Mouse (Mus musculus) 3T3-L1 (cell line): Measurements from ENCODE around the gene Scn9a.

Experiments used
- DNase-seq: peaks from one replicate; pipeline ENCODE4 v3.0.0-alpha.2; 2015; ENCODE audit warnings: low read depth, low spot score

The Scn9a gene

GRCm38 (mm10) chr2:66634580-66635359, at the start of gene Scn9a:
Gene Scn9a, minus strand, starts transcription at chr2:66634962.
- no peak for DNase-seq

- DNase-seq = no peak
Observed at GRCm38 (mm10) chr2:66661988-66662387, 27.2 kb upstream of the Scn9a start.

DNA sequence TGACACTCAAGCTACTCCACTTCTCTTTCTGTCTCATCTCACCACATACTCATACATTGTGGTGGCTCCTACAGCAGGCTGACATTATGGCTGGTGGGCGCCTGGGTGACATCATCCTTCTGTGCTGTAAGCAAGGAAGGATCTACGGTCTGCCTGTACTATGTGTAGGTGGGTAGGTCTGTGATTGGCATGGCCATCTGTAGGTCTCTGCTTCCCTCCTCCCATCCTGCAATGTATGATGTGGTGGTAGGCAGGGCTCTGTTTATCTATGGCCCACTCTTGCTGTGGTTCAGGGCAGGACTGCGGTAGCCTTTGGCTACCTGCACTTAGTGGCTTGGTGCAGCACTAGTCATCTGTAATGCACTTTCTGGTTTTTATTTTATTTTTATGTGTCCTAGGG, 21.7 kb upstream of the Scn9a start:
- no peak for DNase-seq

DNA sequence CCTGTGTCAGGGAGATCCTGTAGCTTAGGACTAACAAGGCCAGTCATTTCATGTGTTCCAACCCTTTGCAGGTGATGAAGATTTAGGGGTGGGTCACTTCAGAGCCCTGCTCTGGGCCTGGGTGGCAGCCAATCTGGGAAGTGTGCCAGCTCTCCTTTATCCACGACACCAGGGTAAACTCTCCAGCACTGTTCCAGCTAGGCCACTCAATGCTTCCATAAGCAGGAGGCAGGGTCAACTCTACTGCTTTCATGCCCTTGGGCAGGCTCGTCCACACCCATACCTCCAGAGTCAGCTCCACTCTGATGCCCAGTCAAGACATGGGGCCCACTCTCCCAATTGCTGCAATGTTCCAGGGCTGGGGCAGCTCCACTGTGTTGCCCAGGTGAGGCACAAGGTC, 20.7 kb upstream of the Scn9a start:
- DNase-seq = no peak

DNA sequence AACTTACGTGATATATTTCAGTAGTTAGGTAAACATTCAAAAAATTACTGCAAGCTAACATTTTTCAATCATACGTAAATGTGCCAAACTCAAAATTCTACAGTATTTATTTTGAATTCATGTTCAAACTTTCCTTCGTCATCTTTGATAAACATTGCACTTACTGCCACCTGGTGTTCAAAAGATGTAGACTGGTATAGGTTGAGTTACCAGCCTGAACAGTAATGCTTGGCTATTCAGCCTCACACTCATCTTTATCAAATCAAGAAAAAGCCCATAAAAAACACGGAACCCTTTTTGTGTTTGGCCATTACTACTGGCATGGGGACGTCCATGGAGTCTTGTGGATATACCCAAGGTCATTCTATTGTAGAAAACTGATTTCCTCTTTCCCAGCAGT, 9.6 kb upstream of the Scn9a start:
- peak; percentile 89 for DNase-seq

GRCm38 (mm10) chr2:66632728-66633127, 2.0 kb downstream of the Scn9a start:
- DNase-seq = no peak

DNA sequence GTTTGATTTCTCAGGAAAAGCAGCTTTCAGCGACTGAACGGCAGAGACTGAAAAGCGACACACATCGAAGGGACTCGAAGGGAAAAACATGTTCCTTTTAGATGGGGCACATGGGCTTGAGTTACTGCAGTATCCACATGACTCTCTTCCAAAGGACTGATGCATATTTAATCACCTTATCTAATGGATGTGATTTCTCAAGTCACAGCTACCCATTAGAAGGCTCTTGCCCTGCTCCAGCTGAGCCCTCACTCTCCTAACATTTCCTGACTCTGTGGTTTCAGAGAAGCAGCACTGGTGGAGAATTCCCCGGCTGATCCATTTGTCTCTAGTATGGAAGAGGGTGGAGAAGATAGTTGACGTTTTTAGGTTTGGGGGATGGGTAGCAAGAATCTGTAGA, 23.7 kb downstream of the Scn9a start:
- no peak for DNase-seq

DNA sequence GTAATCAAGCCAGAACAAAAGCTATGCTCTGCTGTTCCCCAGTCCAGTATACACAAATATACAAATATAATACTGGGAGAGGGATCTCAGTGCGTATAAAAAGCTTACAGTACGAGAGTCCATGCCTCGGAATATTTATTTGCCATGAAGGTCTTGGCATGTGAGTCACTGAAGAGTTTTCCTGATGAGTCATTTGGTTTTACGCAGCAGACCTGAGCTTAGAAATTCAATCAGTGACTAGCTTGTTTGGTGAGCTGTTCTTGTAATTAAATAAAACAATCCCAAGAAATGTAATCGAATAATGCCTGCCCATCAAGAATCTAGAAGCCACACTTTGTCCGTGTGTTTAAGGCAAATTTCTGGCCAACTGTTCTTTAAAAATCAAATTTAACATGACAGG, 37.4 kb downstream of the Scn9a start:
- DNase-seq = peak; percentile 91

GRCm38 (mm10) chr2:66596145-66596544, 38.6 kb downstream of the Scn9a start:
- DNase-seq = no peak

- DNase-seq = no peak
Observed at GRCm38 (mm10) chr2:66590151-66590550, 44.6 kb downstream of the Scn9a start.

- DNase-seq = no peak
Observed at GRCm38 (mm10) chr2:66580026-66580808, 54.5 kb downstream of the Scn9a start.

DNA sequence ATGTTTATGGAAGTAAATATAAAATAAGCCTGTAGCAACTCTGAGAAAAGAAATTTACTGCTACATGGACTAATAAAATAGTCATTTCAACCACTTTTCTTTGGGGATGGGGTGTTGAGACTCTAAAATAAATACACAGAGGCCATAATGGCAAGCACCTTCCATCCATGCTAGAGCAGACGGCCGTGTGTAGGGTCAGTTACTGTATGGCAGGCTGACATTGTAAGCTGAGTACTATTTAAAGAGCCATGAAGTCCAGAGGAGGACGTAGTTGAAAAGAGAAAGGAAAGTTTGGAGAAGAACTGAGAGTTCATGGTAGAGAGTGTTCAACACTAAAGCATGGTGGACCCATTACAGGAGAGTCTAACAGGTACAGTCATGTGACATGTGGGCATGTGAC, 86.5 kb downstream of the Scn9a start:
- no peak for DNase-seq

- peak; percentile 58 for DNase-seq
Observed at GRCm38 (mm10) chr2:66519966-66520365, 114.8 kb downstream of the Scn9a start.

- no peak for DNase-seq
Observed at GRCm38 (mm10) chr2:66511424-66511823, 123.3 kb downstream of the Scn9a start.

DNA sequence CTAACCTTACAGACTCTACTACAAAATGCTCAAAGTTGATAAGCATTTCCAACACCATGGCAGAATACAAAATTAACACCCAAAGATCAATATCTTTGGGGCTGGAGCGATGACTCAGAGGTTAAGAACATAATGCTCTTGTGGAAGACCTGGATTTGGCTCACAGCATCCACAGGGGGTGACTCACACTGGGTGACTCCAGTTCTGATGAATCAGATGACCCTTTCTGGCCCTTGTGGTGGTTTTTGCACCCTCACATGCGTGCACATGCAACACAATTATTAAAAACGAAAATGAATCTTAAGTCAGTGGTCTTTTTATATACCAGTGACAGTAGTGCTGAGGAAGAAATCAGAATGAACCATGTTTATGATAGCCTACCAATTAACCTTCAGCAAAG, 126.7 kb downstream of the Scn9a start:
- peak; percentile 97 for DNase-seq

DNA sequence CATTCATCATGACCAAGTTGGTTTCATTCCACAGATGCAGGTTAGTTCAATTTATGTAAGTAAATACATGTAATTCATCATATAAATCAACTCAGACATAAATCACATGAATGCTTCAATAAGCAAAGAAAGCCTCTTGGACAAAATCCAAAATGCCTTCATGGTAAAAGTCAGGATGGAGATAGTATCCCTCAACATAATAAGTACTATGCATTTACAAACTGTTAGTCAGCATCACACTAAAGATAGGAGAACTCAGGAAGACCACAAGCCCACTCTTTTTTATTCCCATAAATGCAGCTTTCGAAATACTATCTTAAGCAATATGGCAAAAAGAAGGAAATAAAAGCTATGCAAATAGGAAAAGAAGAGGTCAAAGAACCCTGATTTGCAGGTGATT, 127.1 kb downstream of the Scn9a start:
- DNase-seq = peak; percentile 64

DNA sequence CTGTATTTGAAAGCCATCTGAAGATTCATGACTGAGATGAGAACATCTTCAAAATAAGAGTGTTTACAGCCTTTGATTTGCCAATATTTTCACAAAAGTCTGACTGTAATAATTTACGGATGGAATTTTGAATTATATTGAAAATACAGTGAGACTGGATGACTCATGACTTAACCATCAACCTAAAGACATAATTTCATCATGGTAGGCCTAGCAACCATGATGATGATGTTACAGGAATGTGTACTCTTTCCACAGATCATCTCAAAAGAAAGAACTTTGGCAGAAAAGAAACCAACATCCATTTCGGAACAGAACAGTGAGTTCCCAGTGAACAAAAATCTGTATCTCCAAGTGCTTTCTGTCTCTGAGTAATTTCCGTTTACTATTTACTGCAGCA, 132.6 kb downstream of the Scn9a start:
- DNase-seq = peak; percentile 74

- no peak for DNase-seq
Observed at GRCm38 (mm10) chr2:66494556-66494955, 140.2 kb downstream of the Scn9a start.

GRCm38 (mm10) chr2:66478395-66478794, 156.4 kb downstream of the Scn9a start:
- DNase-seq = no peak

DNA sequence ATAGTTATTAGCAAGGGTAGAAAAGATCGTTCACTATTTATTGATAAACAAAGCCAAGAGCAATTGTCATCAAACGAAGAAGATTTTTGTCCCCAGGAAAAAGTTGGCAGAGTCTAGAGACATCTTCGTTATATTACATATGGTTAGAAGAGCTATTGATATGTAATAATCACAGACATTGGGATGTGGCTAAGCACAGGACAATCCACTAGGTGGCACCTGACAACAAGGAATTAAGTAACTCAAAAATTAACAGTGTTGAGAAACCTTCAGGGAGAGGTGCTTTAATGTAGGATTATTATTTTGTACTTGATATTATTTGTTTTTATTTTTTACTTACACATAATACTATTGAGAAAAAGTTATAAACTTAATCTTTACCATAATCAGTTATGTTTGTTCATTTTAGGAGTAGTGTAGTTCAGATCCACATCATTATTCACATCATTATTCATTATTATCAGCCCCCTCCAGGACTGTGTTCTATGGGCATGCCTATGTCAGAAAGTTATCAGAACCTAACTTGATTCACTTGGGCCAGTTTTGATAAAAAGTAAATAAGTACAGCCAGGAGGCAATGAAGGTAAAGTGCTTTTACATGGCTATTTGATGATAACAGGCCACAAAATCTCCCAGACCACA, 161.5 kb downstream of the Scn9a start:
- DNase-seq = peak; percentile 80

GRCm38 (mm10) chr2:66465484-66465883, 169.3 kb downstream of the Scn9a start:
- no peak for DNase-seq

DNA sequence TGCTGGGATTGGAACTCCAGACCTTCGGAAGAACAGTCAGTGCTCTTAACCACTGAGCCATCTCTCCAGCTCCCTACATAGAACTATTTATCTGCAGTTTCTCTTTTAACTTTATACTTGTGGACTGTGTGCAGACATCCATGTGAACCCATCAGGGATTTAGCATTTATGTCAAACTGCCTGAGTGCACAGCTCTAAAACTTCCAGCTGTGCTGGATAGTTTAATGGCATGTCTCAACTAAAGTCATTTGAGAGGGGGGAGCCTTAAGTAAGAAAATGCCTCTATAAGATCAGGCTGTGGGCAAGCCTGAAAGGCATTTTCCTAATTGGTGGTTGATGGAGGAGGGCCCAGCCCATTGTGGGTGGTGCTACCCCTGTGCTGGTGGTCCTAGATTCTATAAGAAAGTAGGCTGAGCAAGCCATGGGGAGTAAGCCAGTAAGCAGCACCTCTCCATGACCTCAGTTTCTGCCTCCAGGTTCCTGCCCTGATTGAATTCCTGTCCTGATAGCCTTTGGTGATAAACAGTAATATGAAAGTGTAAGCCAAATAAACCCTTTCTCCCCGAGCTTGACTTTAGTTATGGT, 169.8 kb downstream of the Scn9a start:
- no peak for DNase-seq
